In genomic region chr3:38423966-38424365, GRCm38 (mm10) we compare ENCODE assay signal across 22 mouse cellular contexts.
DNase-seq lines count a peak whose midpoint lies in the region; ATAC-seq and TF ChIP-seq lines count a peak whose summit lies in the region.
"Had no signal": no experiment of that assay in that cellular context is flagged by ENCODE, and none has a peak within 500 bp of the region (broad histone marks: within the 10 kb centered on the region; RNA-seq: fewer than 3 reads in every experiment).

No protein-coding gene starts in this region.

- no peak overlapping the region for H3K9ac ChIP-seq in heart, embryonic 15.5 days
- H3K9ac ChIP-seq in lung, postnatal 0 days (replicated peaks; ENCODE audit: low read depth), result no peak overlapping the region
- H3K9ac ChIP-seq in midbrain, postnatal 0 days (replicated peaks; ENCODE audit: low read length, poor library complexity, severe bottlenecking), result no peak overlapping the region
- H3K9ac ChIP-seq: embryonic facial prominence, embryonic 13.5 days; heart, embryonic 13.5 days; hindbrain, embryonic 13.5 days had no signal

- no peaks in the 10 kb centered on the region for H3K4me1 ChIP-seq in heart, embryonic 15.5 days (replicated peaks)
- peaks cover 16% of the 10 kb centered on the region for H3K4me1 ChIP-seq in bone marrow macrophage, adult 2 months (ENCODE audit: control insufficient read depth, insufficient read depth, low read length)
- no peaks in the 10 kb centered on the region for H3K4me1 ChIP-seq in lung, postnatal 0 days (ENCODE audit: insufficient read depth, low read depth, low read length)
- no peaks in the 10 kb centered on the region for H3K4me1 ChIP-seq in midbrain, postnatal 0 days (ENCODE audit: insufficient read depth, low read length)
- H3K4me1 ChIP-seq: embryonic facial prominence, embryonic 13.5 days; forebrain, embryonic 10.5 days; hindbrain, embryonic 13.5 days had no signal

- H3K4me3 ChIP-seq in heart, embryonic 15.5 days, result no peak overlapping the region
- no peak overlapping the region for H3K4me3 ChIP-seq in bone marrow macrophage, adult 2 months (ENCODE audit: insufficient read depth, low read length)
- no peak overlapping the region for H3K4me3 ChIP-seq in lung, postnatal 0 days (ENCODE audit: low read depth, low read length)
- no peak overlapping the region for H3K4me3 ChIP-seq in midbrain, postnatal 0 days (ENCODE audit: low read depth, low read length)
- H3K4me3 ChIP-seq: embryonic facial prominence, embryonic 13.5 days; forebrain, embryonic 10.5 days; heart, embryonic 13.5 days; hindbrain, embryonic 13.5 days had no signal

- no peaks in the 10 kb centered on the region for H3K27me3 ChIP-seq in heart, embryonic 15.5 days
- H3K27me3 ChIP-seq in lung, postnatal 0 days (replicated peaks; ENCODE audit: insufficient read depth, low read length), result no peaks in the 10 kb centered on the region
- no peaks in the 10 kb centered on the region for H3K27me3 ChIP-seq in midbrain, postnatal 0 days (ENCODE audit: insufficient read depth, low read length)
- H3K27me3 ChIP-seq: embryonic facial prominence, embryonic 13.5 days; heart, embryonic 13.5 days; hindbrain, embryonic 13.5 days had no signal

- no peaks in the 10 kb centered on the region for H3K9me3 ChIP-seq in heart, embryonic 15.5 days (replicated peaks)
- H3K9me3 ChIP-seq in lung, postnatal 0 days (ENCODE audit: low read length), result no peaks in the 10 kb centered on the region
- no peaks in the 10 kb centered on the region for H3K9me3 ChIP-seq in midbrain, postnatal 0 days (ENCODE audit: low read length)
- H3K9me3 ChIP-seq: embryonic facial prominence, embryonic 13.5 days; forebrain, embryonic 10.5 days; hindbrain, embryonic 13.5 days had no signal

- TF ChIP-seq CTCF in bone marrow macrophage, adult 2 months (IDR thresholded peaks at IDR 0.05; ENCODE audit: low read depth, low read length), result no peak
- no peak for TF ChIP-seq CTCF in lung, postnatal 0 days (IDR thresholded peaks at IDR 0.05)
- TF ChIP-seq CTCF in midbrain, postnatal 0 days (IDR thresholded peaks at IDR 0.05), result no peak

- no peak for DNase-seq in heart, adult 9 months (ENCODE audit: low spot score in 2 of 2)
- peak; percentile 17 for DNase-seq in lung, postnatal 0 days (ENCODE audit: low spot score)
- DNase-seq in lung, postnatal 36 days, result peak; percentile 48
- DNase-seq in adipocyte (ENCODE audit: low spot score), result no peak
- DNase-seq in midbrain, postnatal 0 days (ENCODE audit: low spot score), result no peak
- DNase-seq: adrenal gland, adult 8-10 months; adrenal gland, postnatal 36 days; cerebellum, adult 11-12 months; cerebellum, adult 9-10 months; cerebellum, postnatal 25 days; gastrocnemius, postnatal 36 days; heart, adult 18-20 months; heart, postnatal 10 days had no signal

- no peak overlapping the region for H3K27ac ChIP-seq in heart, embryonic 15.5 days
- H3K27ac ChIP-seq in bone marrow macrophage, adult 2 months (ENCODE audit: insufficient read depth, low read depth, low read length), result peak overlapping the region; percentile 66
- H3K27ac ChIP-seq in lung, postnatal 0 days (ENCODE audit: low read length), result no peak overlapping the region
- H3K27ac ChIP-seq in midbrain, postnatal 0 days (ENCODE audit: low read depth, low read length), result no peak overlapping the region
- H3K27ac ChIP-seq: embryonic facial prominence, embryonic 13.5 days; forebrain, embryonic 10.5 days; heart, embryonic 13.5 days; hindbrain, embryonic 13.5 days; hindbrain, postnatal 0 days had no signal

- TF ChIP-seq POLR2A in bone marrow macrophage, adult 2 months (IDR thresholded peaks at IDR 0.05; ENCODE audit: borderline replicate concordance, low read depth, low read length), result no peak

- H3K4me2 ChIP-seq in heart, embryonic 15.5 days, result no peak overlapping the region
- H3K4me2 ChIP-seq in lung, postnatal 0 days (replicated peaks; ENCODE audit: low read depth, low read length), result no peak overlapping the region
- no peak overlapping the region for H3K4me2 ChIP-seq in midbrain, postnatal 0 days (ENCODE audit: low read depth, low read length, poor library complexity, severe bottlenecking)
- H3K4me2 ChIP-seq: embryonic facial prominence, embryonic 13.5 days; heart, embryonic 13.5 days; hindbrain, embryonic 13.5 days had no signal

- peak; percentile 83 for TF ChIP-seq EP300 in lung, postnatal 0 days (IDR thresholded peaks at IDR 0.05)

- ATAC-seq in heart, embryonic 15.5 days (replicated peaks; ENCODE audit: insufficient number of reproducible peaks, insufficient read depth, low FRiP score, low read depth), result 0 out of 2 replicates have a peak, but pooled peaks have one; percentile 43
- peak; percentile 55; the same call in 1 of the 2 replicates for ATAC-seq in lung, postnatal 0 days
- ATAC-seq in midbrain, postnatal 0 days (ENCODE audit: low FRiP score), result no peak
- ATAC-seq in erythroblast, adult 5-6 weeks (replicated peaks; ENCODE audit: low FRiP score, poor library complexity, severe bottlenecking), result no peak
- ATAC-seq: forebrain, embryonic 14.5 days; hindbrain, postnatal 0 days had no signal

- no peaks in the 10 kb centered on the region for H3K36me3 ChIP-seq in heart, embryonic 15.5 days
- H3K36me3 ChIP-seq in lung, postnatal 0 days (ENCODE audit: insufficient read depth, low read length), result no peaks in the 10 kb centered on the region
- no peaks in the 10 kb centered on the region for H3K36me3 ChIP-seq in midbrain, postnatal 0 days (ENCODE audit: insufficient read depth, low read length)
- H3K36me3 ChIP-seq: embryonic facial prominence, embryonic 13.5 days; forebrain, embryonic 10.5 days; heart, embryonic 13.5 days; hindbrain, embryonic 13.5 days had no signal

- 42% methylated on average over 4 of the region's 4 CpGs for WGBS in heart, embryonic 15.5 days
- WGBS in lung, postnatal 0 days, result 29% methylated on average over 4 of the region's 4 CpGs
- 80% methylated on average over 4 of the region's 4 CpGs for WGBS in midbrain, postnatal 0 days

Comparison
In these comparisons a context has a peak if more than half of its experiments do, and no peak if none do; other contexts are left out.
1. ATAC-seq: peak in heart, embryonic 15.5 days (single experiment) and lung, postnatal 0 days (single experiment); none in midbrain, postnatal 0 days (single experiment) and erythroblast, adult 5-6 weeks (single experiment).
2. DNase-seq: peak in lung, postnatal 0 days (single experiment) and lung, postnatal 36 days (single experiment); none in heart, adult 9 months (0 of 2), adipocyte (single experiment) and midbrain, postnatal 0 days (single experiment).